In the genomic region with DNA sequence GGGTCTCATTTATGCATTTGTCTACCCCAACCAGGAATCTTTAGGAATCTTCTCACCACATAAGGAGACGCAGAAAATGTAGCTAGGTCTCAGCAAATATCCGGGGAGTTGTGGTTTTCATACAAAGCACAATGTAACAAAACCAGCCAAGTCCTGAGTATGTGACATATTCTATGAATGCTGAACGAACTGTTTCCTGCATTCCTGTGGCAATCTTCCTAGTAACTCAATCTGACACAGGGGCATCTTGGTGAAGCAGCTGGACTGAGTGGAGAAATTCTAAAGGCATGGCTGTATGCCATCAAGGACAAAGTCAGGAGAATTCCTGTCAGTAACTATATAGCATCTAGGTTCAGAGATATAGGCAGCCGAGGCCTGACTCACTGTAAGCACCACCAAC, we compare ENCODE assay signal across 25 mouse cellular contexts. TPM values are rescaled to one million over a fixed set of nuclear protein-coding genes. Genes with fewer than 3 reads are reported as not detected.
DNase-seq lines count a peak whose midpoint lies in the region; ATAC-seq and TF ChIP-seq lines count a peak whose summit lies in the region.
"Had no signal": no experiment of that assay in that cellular context is flagged by ENCODE, and none has a peak within 500 bp of the region (broad histone marks: within the 10 kb centered on the region; RNA-seq: fewer than 3 reads in every experiment).

No protein-coding gene starts in this region.

- H3K36me3 ChIP-seq in embryonic facial prominence, embryonic 13.5 days: peaks cover 18% of the 10 kb centered on the region; the same call in 1 of the 2 replicates
- H3K36me3 ChIP-seq in embryonic facial prominence, embryonic 10.5 days (replicated peaks): peaks cover 25% of the 10 kb centered on the region
- H3K36me3 ChIP-seq in limb, embryonic 13.5 days: peaks cover 14% of the 10 kb centered on the region
- peaks cover 6% of the 10 kb centered on the region for H3K36me3 ChIP-seq in limb, embryonic 10.5 days
- H3K36me3 ChIP-seq: forebrain, embryonic 12.5 days; neural tube, embryonic 13.5 days had no signal

- H3K4me1 ChIP-seq in embryonic facial prominence, embryonic 13.5 days: peaks cover 50% of the 10 kb centered on the region
- H3K4me1 ChIP-seq in embryonic facial prominence, embryonic 10.5 days: peaks cover 24% of the 10 kb centered on the region
- H3K4me1 ChIP-seq in limb, embryonic 13.5 days: peaks cover 14% of the 10 kb centered on the region
- H3K4me1 ChIP-seq in limb, embryonic 10.5 days: peaks cover 25% of the 10 kb centered on the region

- H3K9ac ChIP-seq in embryonic facial prominence, embryonic 13.5 days: no peak overlapping the region
- no peak overlapping the region for H3K9ac ChIP-seq in limb, embryonic 13.5 days
- H3K9ac ChIP-seq: forebrain, embryonic 12.5 days; liver, embryonic 14.5 days; lung, embryonic 15.5 days; midbrain, embryonic 12.5 days; neural tube, embryonic 13.5 days had no signal

- no peak for DNase-seq in embryonic facial prominence, embryonic 10.5 days (ENCODE audit: low spot score)
- DNase-seq in limb, embryonic 10.5 days (ENCODE audit: low spot score): no peak
- DNase-seq in Patski (ENCODE audit: low read depth, low spot score): peak; percentile 89
- DNase-seq in induced T-regulatory cell, adult 2 months (ENCODE audit: low read depth): peak; percentile 48
- DNase-seq in urinary bladder, postnatal 14 days (ENCODE audit: low spot score): no peak
- DNase-seq in left cerebral cortex, adult 11 months (ENCODE audit: low spot score): no peak
- DNase-seq: adrenal gland, adult 8-10 months; cerebellum, adult 11 months; cerebellum, postnatal 14 days; gastrocnemius, postnatal 36 days; heart, postnatal 10 days; kidney, adult 11 months; layer of hippocampus, postnatal 36 days; left cerebral cortex, postnatal 4 days; spleen, adult 18-20 months; thymus, postnatal 25 days had no signal

- H3K27me3 ChIP-seq in embryonic facial prominence, embryonic 13.5 days: no peaks in the 10 kb centered on the region
- no peaks in the 10 kb centered on the region for H3K27me3 ChIP-seq in embryonic facial prominence, embryonic 10.5 days (replicated peaks; ENCODE audit: low read depth, poor library complexity, severe bottlenecking)
- no peaks in the 10 kb centered on the region for H3K27me3 ChIP-seq in limb, embryonic 13.5 days
- no peaks in the 10 kb centered on the region for H3K27me3 ChIP-seq in limb, embryonic 10.5 days (ENCODE audit: low read depth, poor library complexity, severe bottlenecking)
- no peaks in the 10 kb centered on the region for H3K27me3 ChIP-seq in Patski
- H3K27me3 ChIP-seq: forebrain, embryonic 12.5 days; lung, embryonic 15.5 days; midbrain, embryonic 12.5 days; neural tube, embryonic 13.5 days had no signal

- H3K4me2 ChIP-seq in embryonic facial prominence, embryonic 13.5 days: no peak overlapping the region
- H3K4me2 ChIP-seq in limb, embryonic 13.5 days (replicated peaks): no peak overlapping the region
- H3K4me2 ChIP-seq: forebrain, embryonic 12.5 days; lung, embryonic 15.5 days; midbrain, embryonic 12.5 days; neural tube, embryonic 13.5 days had no signal

- no peak for TF ChIP-seq CTCF in Patski (IDR thresholded peaks at IDR 0.05)

- H3K9me3 ChIP-seq in embryonic facial prominence, embryonic 13.5 days: no peaks in the 10 kb centered on the region
- H3K9me3 ChIP-seq in embryonic facial prominence, embryonic 10.5 days: no peaks in the 10 kb centered on the region
- H3K9me3 ChIP-seq in limb, embryonic 13.5 days: no peaks in the 10 kb centered on the region
- H3K9me3 ChIP-seq in limb, embryonic 10.5 days (replicated peaks): no peaks in the 10 kb centered on the region
- H3K9me3 ChIP-seq: forebrain, embryonic 12.5 days; heart, embryonic 10.5 days; lung, embryonic 15.5 days; neural tube, embryonic 13.5 days had no signal

- CTCF ChIA-PET in Patski (lab: Charles Lee): interaction anchor here (0.8 to 10.4 kb wide), 9 partner anchors 11 to 60 kb away, joined by 3 to 95 read pairs (median 3); partner anchors contain the start of gene Nfkb1

- POLR2A ChIA-PET in Patski (lab: Charles Lee): interaction anchor here (5.7 kb wide), 1 partner anchor 18 kb away, joined by 66 read pairs; the partner anchor contains the start of gene Nfkb1

- no peak for ATAC-seq in embryonic facial prominence, embryonic 13.5 days (ENCODE audit: insufficient number of reproducible peaks, insufficient read depth, low FRiP score, low TSS enrichment, low read depth)
- ATAC-seq in limb, embryonic 13.5 days (ENCODE audit: low FRiP score, low read depth): peak; percentile 55; the same call in 1 of the 2 replicates
- peak; percentile 73 for ATAC-seq in Patski
- ATAC-seq: hindbrain, embryonic 16.5 days had no signal

- no peak overlapping the region for H3K4me3 ChIP-seq in embryonic facial prominence, embryonic 13.5 days
- H3K4me3 ChIP-seq in embryonic facial prominence, embryonic 10.5 days: no peak overlapping the region
- no peak overlapping the region for H3K4me3 ChIP-seq in limb, embryonic 13.5 days
- H3K4me3 ChIP-seq in limb, embryonic 10.5 days: no peak overlapping the region
- H3K4me3 ChIP-seq: forebrain, embryonic 12.5 days; heart, embryonic 10.5 days; lung, embryonic 15.5 days; midbrain, embryonic 12.5 days; neural tube, embryonic 13.5 days had no signal

- H3K27ac ChIP-seq in embryonic facial prominence, embryonic 13.5 days: peak overlapping the region; percentile 53
- H3K27ac ChIP-seq in embryonic facial prominence, embryonic 10.5 days (replicated peaks): no peak overlapping the region
- no peak overlapping the region for H3K27ac ChIP-seq in limb, embryonic 13.5 days
- H3K27ac ChIP-seq in limb, embryonic 10.5 days: no peak overlapping the region
- H3K27ac ChIP-seq: forebrain, embryonic 12.5 days; heart, embryonic 10.5 days; liver, embryonic 14.5 days; lung, embryonic 15.5 days; midbrain, embryonic 12.5 days; neural tube, embryonic 13.5 days had no signal

- WGBS in embryonic facial prominence, embryonic 13.5 days: 36% methylated on average over 4 of the region's 4 CpGs
- WGBS in embryonic facial prominence, embryonic 10.5 days: 85% methylated on average over 4 of the region's 4 CpGs
- 71% methylated on average over 4 of the region's 4 CpGs for WGBS in limb, embryonic 13.5 days
- WGBS in limb, embryonic 10.5 days: 93% methylated on average over 4 of the region's 4 CpGs

- in situ Hi-C loops in Patski (cut with MboI; ENCODE audit: low pct_unique_long_range_greater_than_20kb): no loop called here

RNA-seq across cellular contexts. Expression of gene Nfkb1, which starts 20.5 kb away (rescaled TPM):
- polyA plus RNA-seq in embryonic facial prominence, embryonic 13.5 days (2015; fragmentation: Nextera tagmentation; extraction: Ambion mirVana): 20.4 and 25.2 TPM in 2 replicates
- polyA plus RNA-seq in embryonic facial prominence, embryonic 10.5 days (2016; fragmentation: Nextera tagmentation; extraction: Ambion mirVana): 12.7 and 13.3 TPM in 2 replicates
- polyA plus RNA-seq in limb, embryonic 13.5 days (2015; fragmentation: Nextera tagmentation; extraction: Ambion mirVana): 15.8 and 16.0 TPM in 2 replicates
- polyA plus RNA-seq in limb, embryonic 10.5 days (2016; fragmentation: Nextera tagmentation; extraction: Ambion mirVana): 10.7 and 12.0 TPM in 2 replicates
- polyA plus RNA-seq in Patski (2021): 151 TPM

Comparison
In these comparisons a context has a peak if more than half of its experiments do, and no peak if none do; other contexts are left out.
1. DNase-seq: peak in Patski (single experiment) and induced T-regulatory cell, adult 2 months (single experiment); none in embryonic facial prominence, embryonic 10.5 days (single experiment), limb, embryonic 10.5 days (single experiment), urinary bladder, postnatal 14 days (single experiment) and left cerebral cortex, adult 11 months (single experiment).